Comparison of ENCODE assay signal across 21 mouse cellular contexts in the genomic region with DNA sequence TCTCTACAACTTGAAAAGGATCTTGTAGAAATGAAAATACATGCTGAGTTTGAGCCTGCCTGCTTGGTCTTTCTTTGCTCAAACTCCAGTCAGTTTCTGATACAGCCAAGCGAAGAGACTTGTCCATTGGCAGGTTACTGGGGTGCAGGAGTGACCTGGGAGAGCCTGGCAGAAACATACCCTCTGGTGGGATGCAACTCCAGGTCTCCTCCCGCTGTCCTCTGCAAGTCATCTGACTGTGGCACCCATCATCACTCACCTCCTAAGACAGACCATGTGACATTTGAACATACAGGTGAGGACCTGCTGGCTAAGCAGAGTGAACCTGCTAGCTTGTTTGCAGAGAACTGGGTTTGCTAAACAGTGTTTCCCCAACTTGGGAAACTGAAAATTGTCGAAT. TPM values are rescaled to one million over a fixed set of nuclear protein-coding genes. Genes with fewer than 3 reads are reported as not detected.
DNase-seq lines count a peak whose midpoint lies in the region; ATAC-seq and TF ChIP-seq lines count a peak whose summit lies in the region.
"Had no signal": no experiment of that assay in that cellular context is flagged by ENCODE, and none has a peak within 500 bp of the region (broad histone marks: within the 10 kb centered on the region; RNA-seq: fewer than 3 reads in every experiment).

No protein-coding gene starts in this region.

- H3K4me2 ChIP-seq in limb, embryonic 11.5 days (ENCODE audit: low read depth, severe bottlenecking) = no peak overlapping the region
- H3K4me2 ChIP-seq in limb, embryonic 13.5 days (replicated peaks) = no peak overlapping the region
- H3K4me2 ChIP-seq in stomach, postnatal 0 days (replicated peaks; ENCODE audit: low read depth) = no peak overlapping the region
- H3K4me2 ChIP-seq: forebrain, embryonic 12.5 days; hindbrain, embryonic 13.5 days had no signal

- H3K27ac ChIP-seq in heart, embryonic 10.5 days = no peak overlapping the region
- H3K27ac ChIP-seq in limb, embryonic 11.5 days (replicated peaks; ENCODE audit: low read depth, low read length) = no peak overlapping the region
- H3K27ac ChIP-seq in limb, embryonic 10.5 days = no peak overlapping the region
- peak overlapping the region; percentile 10; the same call in 1 of the 2 replicates for H3K27ac ChIP-seq in limb, embryonic 13.5 days
- no peak overlapping the region for H3K27ac ChIP-seq in stomach, postnatal 0 days (replicated peaks)
- H3K27ac ChIP-seq: forebrain, embryonic 12.5 days; hindbrain, embryonic 13.5 days; hindbrain, postnatal 0 days had no signal

- no peak for TF ChIP-seq EP300 in stomach, postnatal 0 days (optimal IDR thresholded peaks at IDR 0.05)

- no peak for ATAC-seq in limb, embryonic 11.5 days (ENCODE audit: insufficient number of reproducible peaks, low FRiP score, low TSS enrichment, low read depth)
- ATAC-seq in limb, embryonic 13.5 days (ENCODE audit: low FRiP score, low read depth) = no peak
- no peak for ATAC-seq in stomach, postnatal 0 days (ENCODE audit: low FRiP score, low TSS enrichment)
- ATAC-seq in megakaryocyte, adult 5-6 weeks (ENCODE audit: poor library complexity, severe bottlenecking) = no peak
- ATAC-seq: forebrain, embryonic 16.5 days; hindbrain, postnatal 0 days; Patski had no signal

- no peaks in the 10 kb centered on the region for H3K27me3 ChIP-seq in heart, embryonic 10.5 days (ENCODE audit: insufficient read depth, poor library complexity, severe bottlenecking)
- H3K27me3 ChIP-seq in limb, embryonic 11.5 days (ENCODE audit: control insufficient read depth, insufficient read depth, low read length) = no peaks in the 10 kb centered on the region
- H3K27me3 ChIP-seq in limb, embryonic 10.5 days (ENCODE audit: low read depth, poor library complexity, severe bottlenecking) = no peaks in the 10 kb centered on the region
- no peaks in the 10 kb centered on the region for H3K27me3 ChIP-seq in limb, embryonic 13.5 days
- no peaks in the 10 kb centered on the region for H3K27me3 ChIP-seq in stomach, postnatal 0 days (ENCODE audit: control insufficient read depth, insufficient read depth, low read length)
- H3K27me3 ChIP-seq: CH12.LX; forebrain, embryonic 12.5 days; hindbrain, embryonic 13.5 days; Patski had no signal

- no peaks in the 10 kb centered on the region for H3K9me3 ChIP-seq in heart, embryonic 10.5 days
- H3K9me3 ChIP-seq in limb, embryonic 11.5 days (ENCODE audit: control insufficient read depth, low read length) = no peaks in the 10 kb centered on the region
- H3K9me3 ChIP-seq in limb, embryonic 10.5 days (replicated peaks) = no peaks in the 10 kb centered on the region
- H3K9me3 ChIP-seq in limb, embryonic 13.5 days = no peaks in the 10 kb centered on the region
- no peaks in the 10 kb centered on the region for H3K9me3 ChIP-seq in stomach, postnatal 0 days (ENCODE audit: control insufficient read depth, low read length)
- H3K9me3 ChIP-seq: forebrain, embryonic 12.5 days; hindbrain, embryonic 13.5 days had no signal

- no peak overlapping the region for H3K4me3 ChIP-seq in heart, embryonic 10.5 days
- no peak overlapping the region for H3K4me3 ChIP-seq in limb, embryonic 11.5 days (ENCODE audit: low read depth, low read length)
- H3K4me3 ChIP-seq in limb, embryonic 10.5 days = no peak overlapping the region
- H3K4me3 ChIP-seq in limb, embryonic 13.5 days = no peak overlapping the region
- H3K4me3 ChIP-seq in stomach, postnatal 0 days (ENCODE audit: low read depth, low read length) = no peak overlapping the region
- H3K4me3 ChIP-seq: forebrain, embryonic 12.5 days; hindbrain, embryonic 13.5 days had no signal

- H3K4me1 ChIP-seq in heart, embryonic 10.5 days = peaks cover 37% of the 10 kb centered on the region
- H3K4me1 ChIP-seq in limb, embryonic 11.5 days (ENCODE audit: control insufficient read depth, insufficient read depth, low read length) = peaks cover 22% of the 10 kb centered on the region
- H3K4me1 ChIP-seq in limb, embryonic 10.5 days = peaks cover 46% of the 10 kb centered on the region
- H3K4me1 ChIP-seq in limb, embryonic 13.5 days = peaks cover 39% of the 10 kb centered on the region
- 0 out of 2 replicates have a peak, but pooled peaks cover 8% of the 10 kb centered on the region for H3K4me1 ChIP-seq in stomach, postnatal 0 days (replicated peaks; ENCODE audit: control insufficient read depth, insufficient read depth)

- peak; percentile 64 for DNase-seq in heart, embryonic 10.5 days (ENCODE audit: low spot score)
- DNase-seq in heart, postnatal 4 days = no peak
- peak; percentile 18 for DNase-seq in limb, embryonic 11.5 days (ENCODE audit: low spot score)
- no peak for DNase-seq in limb, embryonic 10.5 days (ENCODE audit: low spot score)
- peak; percentile 12 for DNase-seq in stomach, postnatal 0 days (ENCODE audit: low spot score)
- DNase-seq: adrenal gland, postnatal 14 days; cerebellum, adult 11-12 months; cerebellum, adult 9-10 months; cerebellum, postnatal 36 days; gastrocnemius, postnatal 10 days had no signal

- no peak for TF ChIP-seq CTCF in stomach, postnatal 0 days (IDR thresholded peaks at IDR 0.05; ENCODE audit: low read depth)

- 83% methylated on average over 3 of the region's 3 CpGs for WGBS in heart, embryonic 10.5 days
- 88% methylated on average over 3 of the region's 3 CpGs for WGBS in limb, embryonic 11.5 days
- 88% methylated on average over 3 of the region's 3 CpGs for WGBS in limb, embryonic 10.5 days
- 83% methylated on average over 3 of the region's 3 CpGs for WGBS in limb, embryonic 13.5 days
- 72% methylated on average over 3 of the region's 3 CpGs for WGBS in stomach, postnatal 0 days

- H3K36me3 ChIP-seq in heart, embryonic 10.5 days = peaks cover 53% of the 10 kb centered on the region
- H3K36me3 ChIP-seq in limb, embryonic 11.5 days (ENCODE audit: control insufficient read depth, insufficient read depth, low read length) = peaks cover 13% of the 10 kb centered on the region
- H3K36me3 ChIP-seq in limb, embryonic 10.5 days = peaks cover 52% of the 10 kb centered on the region
- H3K36me3 ChIP-seq in limb, embryonic 13.5 days = peaks cover 49% of the 10 kb centered on the region
- H3K36me3 ChIP-seq in stomach, postnatal 0 days (ENCODE audit: control insufficient read depth, insufficient read depth, low read length) = peaks cover 17% of the 10 kb centered on the region; the same call in 1 of the 2 replicates

- H3K9ac ChIP-seq in limb, embryonic 11.5 days (ENCODE audit: low read length) = no peak overlapping the region
- H3K9ac ChIP-seq in limb, embryonic 13.5 days = no peak overlapping the region
- H3K9ac ChIP-seq in stomach, postnatal 0 days (ENCODE audit: low read length) = no peak overlapping the region
- H3K9ac ChIP-seq: forebrain, embryonic 12.5 days; hindbrain, embryonic 13.5 days had no signal

RNA-seq across cellular contexts. Expression of gene Zfp651, which starts 2.3 kb away (rescaled TPM):
- 6.3 and 7.2 TPM in 2 replicates for polyA plus RNA-seq in heart, embryonic 10.5 days (2016; fragmentation: Nextera tagmentation; extraction: Ambion mirVana)
- total RNA-seq in heart, postnatal 4 days (2021) = 10 to 100 TPM; 75.6 to 81.6 TPM
- polyA plus RNA-seq in limb, embryonic 11.5 days (2014; fragmentation: Nextera tagmentation; extraction: Ambion mirVana) = 6.2 and 7.8 TPM in 2 replicates
- polyA plus RNA-seq in limb, embryonic 10.5 days (2016; fragmentation: Nextera tagmentation; extraction: Ambion mirVana) = 4.4 and 7.0 TPM in 2 replicates
- 18.9 and 19.3 TPM in 2 replicates for polyA plus RNA-seq in limb, embryonic 13.5 days (2015; fragmentation: Nextera tagmentation; extraction: Ambion mirVana)
- 8.0 and 10.5 TPM in 2 replicates for polyA plus RNA-seq in stomach, postnatal 0 days (2015; fragmentation: Nextera tagmentation; extraction: Ambion mirVana)
- not detected in 2 replicates for total RNA-seq in megakaryocyte, adult 5-6 weeks (2015)
- total RNA-seq in megakaryocyte, adult 5-6 weeks (2017) = not detected in 2 replicates
- polyA plus RNA-seq: activated CD4-positive, CD25-positive, alpha-beta regulatory T cell, adult 4 months had no signal

RNA-seq across cellular contexts. Expression of gene Klhl40, which starts 20.6 kb away (rescaled TPM):
- polyA plus RNA-seq in heart, embryonic 10.5 days (2016; fragmentation: Nextera tagmentation; extraction: Ambion mirVana) = 0.36 and 0.38 TPM in 2 replicates
- 10 to 100 TPM; 14.1 to 15.4 TPM for total RNA-seq in heart, postnatal 4 days (2021)
- 1.3 and 1.7 TPM in 2 replicates for polyA plus RNA-seq in limb, embryonic 11.5 days (2014; fragmentation: Nextera tagmentation; extraction: Ambion mirVana)
- polyA plus RNA-seq in limb, embryonic 10.5 days (2016; fragmentation: Nextera tagmentation; extraction: Ambion mirVana) = 0.10 and 0.71 TPM in 2 replicates
- 12.5 and 13.3 TPM in 2 replicates for polyA plus RNA-seq in limb, embryonic 13.5 days (2015; fragmentation: Nextera tagmentation; extraction: Ambion mirVana)
- polyA plus RNA-seq in stomach, postnatal 0 days (2015; fragmentation: Nextera tagmentation; extraction: Ambion mirVana) = 0.42 and 0.46 TPM in 2 replicates
- not detected in 2 replicates for total RNA-seq in megakaryocyte, adult 5-6 weeks (2015)
- total RNA-seq in megakaryocyte, adult 5-6 weeks (2017) = not detected in 2 replicates
- total RNA-seq: adrenal gland, postnatal 14 days; CH12.LX; hematopoietic stem cell, adult 5-6 weeks had no signal
- polyA plus RNA-seq: activated CD4-positive, CD25-positive, alpha-beta regulatory T cell, adult 4 months; Patski had no signal

RNA-seq across cellular contexts. Expression of gene Hhatl, which starts 35.5 kb away (rescaled TPM):
- polyA plus RNA-seq in heart, embryonic 10.5 days (2016; fragmentation: Nextera tagmentation; extraction: Ambion mirVana) = 0.84 and 2.0 TPM in 2 replicates
- 10 to 100 TPM; 72.5 to 84.4 TPM for total RNA-seq in heart, postnatal 4 days (2021)
- not detected in 2 replicates for polyA plus RNA-seq in limb, embryonic 11.5 days (2014; fragmentation: Nextera tagmentation; extraction: Ambion mirVana)
- not detected in 2 replicates for polyA plus RNA-seq in limb, embryonic 10.5 days (2016; fragmentation: Nextera tagmentation; extraction: Ambion mirVana)
- 0.53 and 0.82 TPM in 2 replicates for polyA plus RNA-seq in limb, embryonic 13.5 days (2015; fragmentation: Nextera tagmentation; extraction: Ambion mirVana)
- 1.5 and 2.0 TPM in 2 replicates for polyA plus RNA-seq in stomach, postnatal 0 days (2015; fragmentation: Nextera tagmentation; extraction: Ambion mirVana)
- total RNA-seq in megakaryocyte, adult 5-6 weeks (2015) = not detected in 2 replicates
- total RNA-seq in megakaryocyte, adult 5-6 weeks (2017) = not detected in 2 replicates
- total RNA-seq: adrenal gland, adult 18-20 months; adrenal gland, postnatal 14 days; CH12.LX; hematopoietic stem cell, adult 5-6 weeks had no signal
- polyA plus RNA-seq: activated CD4-positive, CD25-positive, alpha-beta regulatory T cell, adult 4 months; forebrain, embryonic 12.5 days; forebrain, embryonic 16.5 days; hindbrain, embryonic 13.5 days; Patski had no signal

RNA-seq across cellular contexts. Expression of gene Nktr, which starts 37.8 kb away (rescaled TPM):
- 48.7 and 49.8 TPM in 2 replicates for polyA plus RNA-seq in heart, embryonic 10.5 days (2016; fragmentation: Nextera tagmentation; extraction: Ambion mirVana)
- total RNA-seq in heart, postnatal 4 days (2021) = 10 to 100 TPM; 67.6 to 73.5 TPM
- polyA plus RNA-seq in limb, embryonic 11.5 days (2014; fragmentation: Nextera tagmentation; extraction: Ambion mirVana) = 65.1 and 69.0 TPM in 2 replicates
- 47.2 and 58.8 TPM in 2 replicates for polyA plus RNA-seq in limb, embryonic 10.5 days (2016; fragmentation: Nextera tagmentation; extraction: Ambion mirVana)
- polyA plus RNA-seq in limb, embryonic 13.5 days (2015; fragmentation: Nextera tagmentation; extraction: Ambion mirVana) = 82.4 and 84.1 TPM in 2 replicates
- polyA plus RNA-seq in stomach, postnatal 0 days (2015; fragmentation: Nextera tagmentation; extraction: Ambion mirVana) = 27.7 and 32.0 TPM in 2 replicates
- total RNA-seq in megakaryocyte, adult 5-6 weeks (2015) = 72.1 and 87.3 TPM in 2 replicates
- total RNA-seq in megakaryocyte, adult 5-6 weeks (2017) = 69.6 and 110 TPM in 2 replicates

RNA-seq across cellular contexts. Expression of gene Ss18l2, which starts 46.7 kb away (rescaled TPM):
- 115 and 138 TPM in 2 replicates for polyA plus RNA-seq in heart, embryonic 10.5 days (2016; fragmentation: Nextera tagmentation; extraction: Ambion mirVana)
- 100 to 1,000 TPM; 115 to 127 TPM for total RNA-seq in heart, postnatal 4 days (2021)
- 99.8 and 103 TPM in 2 replicates for polyA plus RNA-seq in limb, embryonic 11.5 days (2014; fragmentation: Nextera tagmentation; extraction: Ambion mirVana)
- 93.9 and 94.8 TPM in 2 replicates for polyA plus RNA-seq in limb, embryonic 10.5 days (2016; fragmentation: Nextera tagmentation; extraction: Ambion mirVana)
- 128 and 142 TPM in 2 replicates for polyA plus RNA-seq in limb, embryonic 13.5 days (2015; fragmentation: Nextera tagmentation; extraction: Ambion mirVana)
- 106 and 119 TPM in 2 replicates for polyA plus RNA-seq in stomach, postnatal 0 days (2015; fragmentation: Nextera tagmentation; extraction: Ambion mirVana)
- total RNA-seq in megakaryocyte, adult 5-6 weeks (2015) = 36.2 and 39.1 TPM in 2 replicates
- 29.8 and 35.7 TPM in 2 replicates for total RNA-seq in megakaryocyte, adult 5-6 weeks (2017)

Comparison
In these comparisons a context has a peak if more than half of its experiments do, and no peak if none do; other contexts are left out.
1. DNase-seq: peak in heart, embryonic 10.5 days (single experiment), limb, embryonic 11.5 days (single experiment) and stomach, postnatal 0 days (single experiment); none in heart, postnatal 4 days (single experiment) and limb, embryonic 10.5 days (single experiment).